Mouse (Mus musculus) heart, postnatal 14 days (tissue): ENCODE data around the gene D930007J09Rik. TPM values are rescaled to one million over a fixed set of nuclear protein-coding genes. Genes with fewer than 3 reads are reported as not detected.

Source experiments
- DNase-seq, 2 experiments: peaks; one replicate each; pipeline ENCODE4 v3.0.0; 2021 to 2022
- intact Hi-C: fragments of 180-260 bp; cut with DNase I; formaldehyde crosslinking; loops from one replicate; pipeline ENCODE4 v1.15.1; 2025
- total RNA-seq, 2 experiments: library from RNA; stranded (reverse); gene quantifications; 2 replicates each; pipeline ENCODE4 v1.2.3; 2021

Gene D930007J09Rik
- total RNA-seq, 2 experiments from 2014 or later: 0.86 TPM; not detected in 1

DNA sequence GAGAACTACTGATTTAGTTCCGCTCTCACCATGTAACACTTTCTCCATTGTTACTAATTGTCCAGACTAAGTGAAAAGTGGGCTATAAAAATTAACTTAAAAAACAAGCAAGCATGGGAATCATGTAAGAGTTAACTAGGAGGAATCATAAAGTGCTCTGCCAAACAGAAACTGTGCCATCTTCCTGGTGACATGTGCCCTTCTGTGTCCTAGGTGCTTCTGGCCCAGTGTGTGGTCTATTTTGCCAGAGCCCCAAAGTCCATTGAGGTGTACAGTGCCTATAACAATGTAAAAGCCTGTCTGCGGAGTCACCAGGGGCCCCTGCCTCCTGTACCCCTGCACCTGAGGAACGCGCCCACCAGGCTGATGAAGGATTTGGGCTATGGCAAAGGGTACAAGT is 19.0 kb upstream of the D930007J09Rik start:
- no peak for DNase-seq
- intact Hi-C loops: no loop called here

- no peak for DNase-seq
- intact Hi-C loops: no loop called here
Measured at GRCm38 (mm10) chr13:32819926-32820325, 17.3 kb upstream of the D930007J09Rik start.

GRCm38 (mm10) chr13:32819241-32819640 is 16.6 kb upstream of the D930007J09Rik start:
- intact Hi-C loops: no loop called here
- no peak for DNase-seq

- DNase-seq: no peak
- intact Hi-C loops: no loop called here
Measured at GRCm38 (mm10) chr13:32807624-32808023, 5.0 kb upstream of the D930007J09Rik start.

GRCm38 (mm10) chr13:32806820-32807219 is 4.2 kb upstream of the D930007J09Rik start:
- intact Hi-C loops: no loop called here
- DNase-seq: no peak

GRCm38 (mm10) chr13:32803701-32804345 is 1.2 kb upstream of the D930007J09Rik start:
- no peak for DNase-seq
- intact Hi-C loops: no loop called here

DNA sequence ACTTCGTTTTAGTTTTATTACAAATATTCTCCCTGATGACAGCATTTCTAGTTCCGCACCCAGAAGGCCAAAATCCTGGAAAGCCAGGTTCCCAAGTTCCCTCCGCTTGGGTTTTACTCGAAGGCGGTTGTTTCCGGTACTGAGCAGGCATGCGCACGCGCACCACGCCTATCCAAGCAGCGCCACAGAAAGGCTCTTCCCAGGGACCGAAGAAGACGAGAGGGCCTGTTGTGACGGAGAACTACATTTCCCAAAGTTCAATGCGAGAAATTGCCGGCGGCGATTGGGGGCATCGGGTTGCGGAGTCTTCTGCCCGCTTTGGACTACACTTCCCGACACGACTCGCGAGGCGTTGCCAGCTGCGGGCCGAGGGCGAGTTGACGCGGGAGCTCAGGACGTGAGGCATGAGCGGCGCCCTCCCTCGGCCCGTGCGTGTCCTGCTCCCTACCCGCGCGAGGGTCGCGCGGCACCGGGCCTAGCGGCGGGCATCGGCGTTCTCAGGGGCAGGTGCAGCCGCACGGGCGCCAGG is 892 bp downstream of the D930007J09Rik start, which contains the start of gene Wrnip1:
Gene Wrnip1 (plus strand): TSS at position 346 of the 529 bp plus-strand sequence.
- intact Hi-C loops: no loop called here
- peak; percentile 93 to 95 for DNase-seq

DNA sequence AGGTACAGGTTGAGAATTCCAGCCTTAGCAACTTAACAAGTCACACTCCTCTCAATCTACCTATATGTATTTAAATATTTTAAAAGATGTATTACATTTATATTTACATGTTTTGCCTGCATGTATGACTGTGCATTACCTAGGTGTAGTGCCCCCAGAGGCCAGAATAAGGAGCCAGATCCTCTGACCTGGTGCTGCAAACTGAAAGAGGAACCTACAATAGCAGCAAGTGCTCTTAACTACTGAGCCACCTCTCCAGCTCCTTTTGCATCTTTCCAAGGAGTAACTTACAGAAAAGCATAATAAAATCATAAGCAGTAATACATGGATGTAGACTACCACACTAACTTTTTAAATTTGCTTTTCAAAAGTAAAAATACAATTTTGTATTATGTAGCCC is 1.8 kb downstream of the D930007J09Rik start:
- intact Hi-C loops: no loop called here
- no peak for DNase-seq

DNA sequence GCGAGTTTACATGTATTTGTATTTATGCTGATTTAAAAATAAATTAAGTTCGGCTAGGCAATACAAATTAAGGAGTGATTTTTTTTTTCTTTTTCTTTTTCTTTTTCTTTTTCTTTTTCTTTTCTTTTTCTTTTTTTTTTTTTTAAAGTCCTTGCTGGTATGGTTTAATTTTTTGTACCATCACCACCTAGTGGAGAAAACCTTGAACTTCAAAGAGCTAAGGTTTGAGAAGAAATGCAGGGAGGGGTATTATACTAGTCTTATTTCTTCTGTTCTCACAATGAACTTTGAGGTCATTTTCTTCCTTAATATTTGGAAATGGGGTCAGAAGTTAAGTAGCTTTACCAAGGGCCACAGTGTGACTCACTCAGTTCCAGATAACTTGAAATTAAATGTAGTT is 3.5 kb downstream of the D930007J09Rik start:
- intact Hi-C loops: loop anchor here (2.0 kb wide), 1 partner anchor 30 kb away; no protein-coding TSS in a partner anchor

DNA sequence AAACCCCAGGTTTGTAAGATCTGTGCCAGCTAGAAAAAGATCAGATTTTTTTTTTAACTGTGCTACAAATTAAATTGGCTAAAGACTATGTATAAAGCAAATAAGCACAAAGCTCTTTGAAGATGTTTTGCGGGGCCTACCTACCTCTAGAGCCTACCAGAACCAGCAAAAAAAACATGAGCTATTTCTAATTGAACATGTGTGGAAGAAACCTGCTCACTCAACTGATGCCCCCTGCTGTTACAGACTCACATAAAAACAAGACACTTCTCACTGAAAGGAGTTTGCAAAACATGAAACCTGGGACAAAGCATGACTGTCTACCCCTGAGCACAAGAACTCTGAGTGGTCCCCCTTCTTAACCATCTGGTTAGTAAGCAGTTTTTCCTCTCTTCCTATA is 5.6 kb downstream of the D930007J09Rik start:
- intact Hi-C loops: no loop called here

More for the DNA sequence above, 3.5 kb downstream of the D930007J09Rik start:
- no peak for DNase-seq

GRCm38 (mm10) chr13:32795166-32795565 is 7.5 kb downstream of the D930007J09Rik start:
- DNase-seq: no peak
- intact Hi-C loops: no loop called here

More for the DNA sequence above, 5.6 kb downstream of the D930007J09Rik start:
- DNase-seq: no peak

GRCm38 (mm10) chr13:32794619-32795018 is 8.0 kb downstream of the D930007J09Rik start:
- DNase-seq: peak; percentile 50 to 68
- intact Hi-C loops: no loop called here

DNA sequence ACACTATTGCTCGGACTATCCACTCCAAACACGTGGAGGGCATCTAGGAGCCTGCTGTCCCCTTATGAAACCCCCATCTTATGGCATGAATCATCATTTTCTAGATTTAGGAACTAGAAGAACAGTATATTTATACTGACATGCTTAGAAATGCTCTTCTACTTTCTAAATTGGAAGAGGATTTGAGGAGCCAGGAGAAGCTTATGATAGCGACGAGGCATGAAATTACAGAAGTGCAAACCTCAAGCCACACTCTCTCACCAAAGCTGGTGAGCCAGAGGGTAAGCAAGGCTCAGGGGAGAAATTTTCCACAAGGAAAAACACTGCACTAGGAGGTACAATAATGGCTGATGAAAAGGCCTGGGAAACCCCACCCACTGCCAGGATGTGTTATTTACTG is 12.9 kb downstream of the D930007J09Rik start:
- no peak for DNase-seq
- intact Hi-C loops: loop anchor here (10.0 kb wide), 1 partner anchor 995 kb away; no protein-coding TSS in a partner anchor

DNA sequence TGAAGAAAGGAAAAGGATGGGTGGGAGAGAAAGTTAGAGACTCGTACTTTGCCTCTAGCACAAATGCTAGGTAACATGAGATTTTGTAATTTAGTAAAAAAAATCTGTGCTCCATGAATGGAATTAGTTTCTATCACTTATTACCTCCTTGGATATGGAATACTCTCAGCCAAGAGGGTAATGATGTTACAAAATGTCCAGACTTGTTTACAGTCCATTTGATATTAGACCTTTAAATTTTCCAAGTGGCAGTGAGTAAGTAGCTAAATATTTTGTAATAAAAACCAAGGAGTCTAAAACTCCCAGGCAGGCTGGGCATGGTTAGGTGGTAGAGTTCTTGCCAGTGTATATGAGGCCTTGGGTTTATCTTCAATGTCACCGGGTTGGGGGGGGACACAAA is 15.1 kb downstream of the D930007J09Rik start:
- intact Hi-C loops: loop anchor here (10.0 kb wide), 1 partner anchor 993 kb away; no protein-coding TSS in a partner anchor
- no peak for DNase-seq

DNA sequence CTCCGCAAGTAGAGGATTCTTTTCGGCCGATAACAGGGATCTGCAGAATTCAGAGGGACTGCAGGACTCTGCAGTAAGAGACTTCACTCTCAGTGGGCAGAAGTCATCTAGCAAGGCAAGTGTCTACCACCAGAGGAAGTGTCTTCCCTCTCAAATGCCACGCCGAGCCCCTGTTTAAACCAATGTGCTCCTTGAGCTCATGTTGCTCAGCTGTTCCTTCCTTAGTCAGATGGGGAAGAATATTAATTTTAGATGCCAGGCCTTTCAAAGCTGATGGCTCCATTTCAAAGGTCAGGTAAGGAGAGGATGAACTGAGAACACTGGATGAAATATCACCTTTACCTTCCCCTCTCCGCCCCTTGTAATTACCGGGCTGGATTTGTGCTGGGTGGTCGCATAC is 18.8 kb downstream of the D930007J09Rik start, which contains the start of gene Mylk4:
Gene Mylk4 (minus strand): TSS at position 139 of the 400 bp plus-strand sequence.
- no peak for DNase-seq
- intact Hi-C loops: loop anchor here (10.0 kb wide), 1 partner anchor 989 kb away; no protein-coding TSS in a partner anchor

- intact Hi-C loops: loop anchor here (10.0 kb wide), 1 partner anchor 988 kb away; no protein-coding TSS in a partner anchor
- DNase-seq: no peak
Measured at GRCm38 (mm10) chr13:32783055-32783454, 19.6 kb downstream of the D930007J09Rik start.

DNA sequence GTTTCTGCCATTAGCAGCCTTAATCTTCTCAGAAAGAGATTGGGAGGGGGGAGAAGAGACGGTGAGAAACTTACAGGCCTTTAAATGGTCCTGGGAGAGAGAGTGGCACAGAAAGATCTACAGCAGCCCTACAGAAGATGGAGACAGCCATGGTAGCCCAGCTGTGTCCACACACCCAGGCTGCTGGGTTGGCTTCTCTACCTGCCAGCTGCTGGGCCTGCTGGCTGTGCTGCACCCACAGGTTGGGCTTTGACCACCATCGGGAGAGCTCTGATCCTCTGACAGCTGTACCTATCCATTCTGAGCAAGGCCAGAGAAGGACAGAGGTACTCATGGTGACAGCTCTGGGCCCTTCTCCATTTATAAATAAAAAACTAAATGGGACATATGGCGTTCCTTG is 23.8 kb downstream of the D930007J09Rik start:
- intact Hi-C loops: no loop called here

DNA sequence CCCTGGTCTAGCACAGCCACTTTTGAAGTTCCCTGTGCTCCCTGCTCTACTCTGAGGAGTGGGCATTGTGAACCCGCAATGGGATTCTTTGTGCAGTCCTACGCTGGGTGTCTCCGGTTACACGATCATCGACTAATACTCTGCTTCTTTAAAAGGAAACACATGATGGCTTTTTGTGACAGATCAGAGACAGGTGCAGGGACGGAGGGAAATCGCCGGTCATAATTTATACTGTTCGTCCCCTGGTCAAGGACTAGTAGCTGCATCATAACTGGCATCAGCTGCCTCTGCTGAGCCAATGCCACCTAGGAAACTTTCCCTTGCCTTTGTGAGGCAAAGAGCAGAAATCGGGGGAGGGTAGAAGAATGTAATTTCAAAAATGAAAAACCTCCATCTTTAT is 26.3 kb downstream of the D930007J09Rik start:
- peak in 1 of 2 experiments; percentile 51 for DNase-seq
- intact Hi-C loops: no loop called here

More for the DNA sequence above, 23.8 kb downstream of the D930007J09Rik start:
- no peak for DNase-seq

DNA sequence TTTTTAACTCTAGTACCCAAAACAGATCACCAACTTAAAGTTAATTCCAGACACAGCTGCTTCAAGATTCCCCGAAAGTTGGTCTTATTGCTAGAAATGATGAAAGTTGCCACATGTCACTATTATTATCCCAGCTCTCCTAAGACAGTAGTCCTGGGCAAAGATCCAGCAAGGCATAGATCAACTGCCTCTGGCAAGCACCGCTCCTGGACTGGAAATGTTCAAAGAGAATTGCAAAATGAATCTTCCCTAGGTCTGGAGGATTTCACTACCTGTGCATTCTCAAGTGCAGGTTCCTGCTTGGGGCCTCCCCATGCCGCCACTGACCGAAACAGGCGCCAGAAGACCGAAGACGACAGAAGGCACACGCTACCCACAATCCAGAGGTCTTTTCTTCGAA is 26.8 kb downstream of the D930007J09Rik start:
- DNase-seq: no peak
- intact Hi-C loops: no loop called here

GRCm38 (mm10) chr13:32769960-32770359 is 32.7 kb downstream of the D930007J09Rik start:
- no peak for DNase-seq
- intact Hi-C loops: loop anchor here (2.0 kb wide), 1 partner anchor 29 kb away; no protein-coding TSS in a partner anchor

DNA sequence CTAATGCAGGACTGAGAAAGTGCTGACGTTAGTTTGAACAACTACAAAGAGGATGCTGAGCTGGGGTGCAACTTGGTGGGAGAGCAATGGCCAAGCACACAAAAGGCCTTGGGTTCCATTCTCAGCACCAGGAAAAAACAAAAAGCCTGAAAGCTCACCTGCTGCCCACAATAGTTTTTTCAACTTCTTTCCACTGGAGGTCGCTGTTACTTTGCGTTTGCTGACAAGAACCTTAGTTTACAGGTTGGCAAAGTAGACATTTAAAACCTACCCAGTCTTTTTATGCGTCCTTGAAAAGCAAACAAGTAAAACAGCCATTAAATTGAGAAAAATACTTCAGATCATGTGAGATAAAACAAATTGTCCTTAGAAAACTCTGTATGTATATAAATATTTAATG is 34.5 kb downstream of the D930007J09Rik start:
- peak; percentile 31 to 62 for DNase-seq
- intact Hi-C loops: loop anchor here (2.0 kb wide), 1 partner anchor 31 kb away; no protein-coding TSS in a partner anchor

DNA sequence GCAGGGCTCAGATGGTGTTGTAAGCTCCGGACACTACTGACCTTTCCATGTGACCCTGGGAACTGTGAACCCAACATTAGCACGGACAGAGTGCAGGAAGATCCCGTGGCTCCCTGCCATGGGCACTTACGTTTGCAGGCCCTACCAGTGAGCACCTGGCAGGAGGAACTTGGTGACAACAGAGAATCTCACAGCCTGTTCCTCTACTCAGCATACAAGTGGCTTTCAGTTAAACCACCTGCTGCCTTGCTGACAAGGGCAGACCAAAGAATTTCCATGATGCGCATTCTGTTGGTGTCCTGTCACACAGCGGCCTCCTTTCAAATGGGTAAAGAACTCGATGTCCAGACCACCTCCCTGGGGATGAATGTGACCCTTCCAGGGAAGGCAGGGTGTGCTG is 38.2 kb downstream of the D930007J09Rik start:
- DNase-seq: peak; percentile 65 to 75
- intact Hi-C loops: no loop called here
